Mouse (Mus musculus): Measurements from ENCODE around the gene Acot7.

- TF ChIP-seq CTCF (IDR thresholded peaks at IDR 0.05; ENCODE audit: insufficient read depth, low read depth, low read length) = no peak
- no peak for TF ChIP-seq POLR2A (IDR thresholded peaks at IDR 0.05; ENCODE audit: insufficient read depth, low read depth, low read length)
These were observed 31.7 kb downstream of the Acot7 start for GRCm38 (mm10) chr4:152209623-152210022.
